ENCODE assay signal across 12 mouse cellular contexts in genomic region chr2:180987432-180988030, GRCm38 (mm10). TPM values are rescaled to one million over a fixed set of nuclear protein-coding genes. Genes with fewer than 3 reads are reported as not detected.
A peak's percentile ranks its signal among the peaks of the same experiment; 100 is the strongest.
DNase-seq lines count a peak whose midpoint lies in the region; ATAC-seq and TF ChIP-seq lines count a peak whose summit lies in the region.
"Had no signal": no experiment of that assay in that cellular context is flagged by ENCODE, and none has a peak within 500 bp of the region (broad histone marks: within the 10 kb centered on the region; RNA-seq: fewer than 3 reads in every experiment).

No protein-coding gene starts in this region.

- H3K4me3 ChIP-seq in lung, embryonic 14.5 days (ENCODE audit: low read depth, low read length): no peak overlapping the region
- H3K4me3 ChIP-seq in hindbrain, embryonic 10.5 days: peak overlapping the region; percentile 7; the same call in 1 of the 2 replicates
- H3K4me3 ChIP-seq in neural tube, embryonic 13.5 days: no peak overlapping the region
- H3K4me3 ChIP-seq: hindbrain, embryonic 15.5 days had no signal

- peaks cover 3% of the 10 kb centered on the region; the same call in 1 of the 2 replicates for H3K36me3 ChIP-seq in lung, embryonic 14.5 days (ENCODE audit: insufficient read depth)
- H3K36me3 ChIP-seq in hindbrain, embryonic 10.5 days: peaks cover 21% of the 10 kb centered on the region
- peaks cover 22% of the 10 kb centered on the region for H3K36me3 ChIP-seq in neural tube, embryonic 13.5 days

- ATAC-seq in lung, embryonic 14.5 days (ENCODE audit: insufficient read depth): 0 out of 2 replicates have a peak, but pooled peaks have one; percentile 29
- ATAC-seq in neural tube, embryonic 13.5 days (ENCODE audit: low read depth): no peak

- TF ChIP-seq CTCF in lung, embryonic 14.5 days (IDR thresholded peaks at IDR 0.05; ENCODE audit: low read depth): no peak

- WGBS in lung, embryonic 14.5 days: 70% methylated on average over 5 of the region's 5 CpGs
- WGBS in hindbrain, embryonic 10.5 days: 23% methylated on average over 5 of the region's 5 CpGs
- WGBS in neural tube, embryonic 13.5 days: 29% methylated on average over 5 of the region's 5 CpGs

- H3K27ac ChIP-seq in lung, embryonic 14.5 days (ENCODE audit: low read depth): no peak overlapping the region
- H3K27ac ChIP-seq in hindbrain, embryonic 10.5 days: peak overlapping the region; percentile 62
- H3K27ac ChIP-seq in neural tube, embryonic 13.5 days (replicated peaks): peak overlapping the region; percentile 42; the same call in 1 of the 2 replicates
- H3K27ac ChIP-seq: hindbrain, embryonic 15.5 days had no signal

- no peak overlapping the region for H3K4me2 ChIP-seq in lung, embryonic 14.5 days
- H3K4me2 ChIP-seq in neural tube, embryonic 13.5 days: no peak overlapping the region
- H3K4me2 ChIP-seq: hindbrain, embryonic 15.5 days had no signal

- no peaks in the 10 kb centered on the region for H3K27me3 ChIP-seq in lung, embryonic 14.5 days (ENCODE audit: insufficient read depth, low read length)
- H3K27me3 ChIP-seq in hindbrain, embryonic 10.5 days (ENCODE audit: insufficient read depth, poor library complexity, severe bottlenecking): no peaks in the 10 kb centered on the region
- H3K27me3 ChIP-seq in neural tube, embryonic 13.5 days: no peaks in the 10 kb centered on the region
- H3K27me3 ChIP-seq: hindbrain, embryonic 15.5 days had no signal

- H3K4me1 ChIP-seq in lung, embryonic 14.5 days (ENCODE audit: insufficient read depth): no peaks in the 10 kb centered on the region
- H3K4me1 ChIP-seq in hindbrain, embryonic 10.5 days (replicated peaks): peaks cover 31% of the 10 kb centered on the region
- peaks cover 29% of the 10 kb centered on the region for H3K4me1 ChIP-seq in neural tube, embryonic 13.5 days (replicated peaks)
- H3K4me1 ChIP-seq: hindbrain, embryonic 15.5 days had no signal

- H3K9ac ChIP-seq in lung, embryonic 14.5 days: no peak overlapping the region
- H3K9ac ChIP-seq in neural tube, embryonic 13.5 days: no peak overlapping the region
- H3K9ac ChIP-seq: hindbrain, embryonic 15.5 days had no signal

- peak; percentile 51 for DNase-seq in embryo, embryonic 10 days (ENCODE audit: low spot score)
- DNase-seq in embryo, embryonic 9.5 days (ENCODE audit: extremely low spot score): no peak
- no peak for DNase-seq in lung, embryonic 14.5 days
- no peak for DNase-seq in lung, postnatal 14 days
- peak; percentile 47 for DNase-seq in hindbrain, embryonic 10.5 days (ENCODE audit: low spot score)
- no peak for DNase-seq in cerebellum, adult 8-10 months
- DNase-seq in urinary bladder, postnatal 25 days (ENCODE audit: low spot score): no peak
- DNase-seq: gastrocnemius, postnatal 25 days; kidney, postnatal 25 days; lung, adult 18-20 months had no signal

- H3K9me3 ChIP-seq in lung, embryonic 14.5 days (ENCODE audit: low read depth, low read length): no peaks in the 10 kb centered on the region
- no peaks in the 10 kb centered on the region for H3K9me3 ChIP-seq in hindbrain, embryonic 10.5 days
- H3K9me3 ChIP-seq in neural tube, embryonic 13.5 days: no peaks in the 10 kb centered on the region
- H3K9me3 ChIP-seq: hindbrain, embryonic 15.5 days had no signal

RNA-seq across cellular contexts. Expression of gene Col20a1, which starts 1.2 kb away (rescaled TPM):
- polyA plus RNA-seq in lung, embryonic 14.5 days (2014; fragmentation: Nextera tagmentation; extraction: Ambion mirVana): 0.11 and 0.17 TPM in 2 replicates
- polyA plus RNA-seq in hindbrain, embryonic 10.5 days (2016; fragmentation: Nextera tagmentation; extraction: Ambion mirVana): 0.35 and 0.56 TPM in 2 replicates
- 0.62 and 1.2 TPM in 2 replicates for polyA plus RNA-seq in neural tube, embryonic 13.5 days (2015; fragmentation: Nextera tagmentation; extraction: Ambion mirVana)

RNA-seq across cellular contexts. Expression of gene Arfgap1, which starts 20.5 kb away (rescaled TPM):
- polyA plus RNA-seq in lung, embryonic 14.5 days (2014; fragmentation: Nextera tagmentation; extraction: Ambion mirVana): 78.2 and 79.1 TPM in 2 replicates
- polyA plus RNA-seq in hindbrain, embryonic 10.5 days (2016; fragmentation: Nextera tagmentation; extraction: Ambion mirVana): 85.4 and 89.4 TPM in 2 replicates
- 106 and 108 TPM in 2 replicates for polyA plus RNA-seq in neural tube, embryonic 13.5 days (2015; fragmentation: Nextera tagmentation; extraction: Ambion mirVana)

RNA-seq across cellular contexts. Expression of gene Nkain4, which starts 33.0 kb away (rescaled TPM):
- 123 and 138 TPM in 2 replicates for polyA plus RNA-seq in lung, embryonic 14.5 days (2014; fragmentation: Nextera tagmentation; extraction: Ambion mirVana)
- 79.3 and 108 TPM in 2 replicates for polyA plus RNA-seq in hindbrain, embryonic 10.5 days (2016; fragmentation: Nextera tagmentation; extraction: Ambion mirVana)
- 88.1 and 106 TPM in 2 replicates for polyA plus RNA-seq in neural tube, embryonic 13.5 days (2015; fragmentation: Nextera tagmentation; extraction: Ambion mirVana)

RNA-seq across cellular contexts. Expression of gene Chrna4, which starts 55.8 kb away (rescaled TPM):
- polyA plus RNA-seq in lung, embryonic 14.5 days (2014; fragmentation: Nextera tagmentation; extraction: Ambion mirVana): 0.55 and 1.3 TPM in 2 replicates
- 23.7 and 44.1 TPM in 2 replicates for polyA plus RNA-seq in hindbrain, embryonic 10.5 days (2016; fragmentation: Nextera tagmentation; extraction: Ambion mirVana)
- 42.9 and 43.0 TPM in 2 replicates for polyA plus RNA-seq in neural tube, embryonic 13.5 days (2015; fragmentation: Nextera tagmentation; extraction: Ambion mirVana)

RNA-seq across cellular contexts. Expression of gene Birc7, which starts 58.7 kb away (rescaled TPM):
- polyA plus RNA-seq in lung, embryonic 14.5 days (2014; fragmentation: Nextera tagmentation; extraction: Ambion mirVana): 0.20 and 0.51 TPM in 2 replicates
- 0.52 and 1.3 TPM in 2 replicates for polyA plus RNA-seq in hindbrain, embryonic 10.5 days (2016; fragmentation: Nextera tagmentation; extraction: Ambion mirVana)
- 0.43 and 0.60 TPM in 2 replicates for polyA plus RNA-seq in neural tube, embryonic 13.5 days (2015; fragmentation: Nextera tagmentation; extraction: Ambion mirVana)

Comparison
In these comparisons a context has a peak if more than half of its experiments do, and no peak if none do; other contexts are left out.
1. DNase-seq: peak in embryo, embryonic 10 days (single experiment) and hindbrain, embryonic 10.5 days (single experiment); none in embryo, embryonic 9.5 days (single experiment), lung, embryonic 14.5 days (single experiment), lung, postnatal 14 days (single experiment), cerebellum, adult 8-10 months (single experiment) and urinary bladder, postnatal 25 days (single experiment).